Mouse (Mus musculus) layer of hippocampus, adult 11-12 months (tissue): ENCODE measurements at regions not wholly inside any gene's neighbourhood (a gene's known extent, or its start where the extent isn't known, plus 50 kb on each side); places are given as distances from the start of the nearest gene placed in this dataset.

ENCODE experiments used
- DNase-seq: peaks from one replicate; pipeline ENCODE4 v3.0.0; 2022; ENCODE audit warnings: low spot score

- DNase-seq: no peak
Observed at GRCm38 (mm10) chr6:81173018-81173417, 750.5 kb upstream of the Gcfc2 start.

DNA sequence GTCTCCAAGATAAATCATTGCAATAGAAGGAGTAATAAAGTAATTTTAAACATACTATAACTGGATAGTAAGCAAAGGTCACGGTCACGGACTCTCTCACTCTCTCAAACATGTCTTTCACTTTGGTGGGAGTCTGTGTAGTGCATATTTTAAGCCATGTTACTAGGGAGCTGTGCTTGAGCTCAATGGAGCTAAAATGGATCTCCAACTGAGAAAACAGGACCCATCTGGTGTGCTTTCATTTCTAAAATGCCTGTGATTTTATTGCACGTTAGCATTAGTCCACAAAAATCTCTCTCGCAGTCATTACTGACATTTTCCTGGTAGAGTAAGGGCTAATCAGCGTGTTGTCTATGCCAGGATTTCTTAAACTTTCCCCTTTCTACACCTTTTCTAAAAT is 733.3 kb upstream of the Gcfc2 start:
- DNase-seq: peak; percentile 14

GRCm38 (mm10) chr6:81210521-81210920 is 712.9 kb upstream of the Gcfc2 start:
- no peak for DNase-seq

DNA sequence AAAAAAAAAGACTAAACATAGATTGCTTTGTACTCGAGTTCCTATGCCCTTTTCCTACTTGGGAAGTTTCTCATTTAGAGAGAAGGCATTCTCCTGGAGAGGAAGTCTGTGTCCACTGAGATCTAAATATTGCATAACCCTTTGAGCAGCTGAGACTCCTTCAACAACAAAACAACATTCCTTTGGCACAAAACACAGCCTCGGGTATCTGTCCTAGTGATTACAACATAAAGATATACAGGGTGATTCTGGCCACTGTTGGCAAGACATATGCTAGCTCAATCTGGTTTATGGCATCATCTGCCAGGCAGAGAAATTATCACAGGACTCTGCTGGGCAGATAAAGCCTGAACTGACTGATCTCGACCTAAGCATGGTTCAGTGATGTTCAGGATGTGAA is 692.7 kb upstream of the Gcfc2 start:
- DNase-seq: no peak

GRCm38 (mm10) chr6:81259878-81260277 is 663.6 kb upstream of the Gcfc2 start:
- DNase-seq: peak; percentile 10
